Mouse (Mus musculus) MN1 (cell line): ENCODE data around the gene Sbsn.
A peak's percentile ranks its signal among the peaks of the same experiment; 100 is the strongest.

ENCODE experiments used
- DNase-seq: peaks from one replicate; pipeline ENCODE4 v3.0.0-alpha.2; 2016; ENCODE audit warnings: low spot score

The Sbsn gene

DNA sequence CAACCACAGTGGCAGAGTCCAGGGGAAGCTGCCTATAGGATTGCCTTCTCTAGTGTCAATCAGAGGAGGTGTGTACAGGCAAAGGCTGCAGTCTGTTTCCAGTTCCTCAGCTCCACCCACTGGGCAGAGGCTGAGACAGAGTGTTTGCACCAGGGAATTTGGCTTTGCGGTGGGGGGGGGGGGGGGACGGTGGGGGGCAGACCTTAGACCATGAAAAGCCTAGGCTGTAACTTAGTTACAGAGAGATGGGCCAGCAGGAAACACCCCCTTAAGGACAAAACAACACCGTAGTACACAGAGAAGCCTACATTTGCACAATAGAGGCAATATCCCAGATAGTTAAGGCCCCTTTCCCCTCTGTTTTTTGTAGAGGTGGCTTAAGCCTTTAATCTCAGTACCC, 5.7 kb downstream of the Sbsn start:
- DNase-seq, result no peak

DNA sequence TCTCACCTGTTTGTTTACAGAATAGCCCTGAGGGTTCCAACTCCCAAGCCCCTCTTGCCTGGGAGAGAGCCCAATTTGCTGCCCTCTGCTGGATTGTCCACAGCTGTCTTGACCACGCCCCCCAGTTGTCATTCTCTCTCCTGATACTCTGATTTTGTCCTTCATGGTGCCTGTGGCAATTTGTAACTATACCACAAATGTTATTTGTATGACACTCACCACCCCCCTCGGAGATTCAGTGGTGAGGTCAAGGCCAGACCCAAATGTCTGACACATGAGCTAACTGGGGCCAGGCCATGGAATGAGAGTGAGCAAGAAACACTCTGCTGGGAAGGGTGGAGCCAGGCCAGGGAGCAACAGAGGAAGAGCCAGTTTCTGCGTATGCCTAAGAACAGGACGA, 7.6 kb downstream of the Sbsn start:
- DNase-seq, result peak; percentile 30

- no peak for DNase-seq
Observed at GRCm38 (mm10) chr7:30761769-30762352, 10.6 kb downstream of the Sbsn start.

DNA sequence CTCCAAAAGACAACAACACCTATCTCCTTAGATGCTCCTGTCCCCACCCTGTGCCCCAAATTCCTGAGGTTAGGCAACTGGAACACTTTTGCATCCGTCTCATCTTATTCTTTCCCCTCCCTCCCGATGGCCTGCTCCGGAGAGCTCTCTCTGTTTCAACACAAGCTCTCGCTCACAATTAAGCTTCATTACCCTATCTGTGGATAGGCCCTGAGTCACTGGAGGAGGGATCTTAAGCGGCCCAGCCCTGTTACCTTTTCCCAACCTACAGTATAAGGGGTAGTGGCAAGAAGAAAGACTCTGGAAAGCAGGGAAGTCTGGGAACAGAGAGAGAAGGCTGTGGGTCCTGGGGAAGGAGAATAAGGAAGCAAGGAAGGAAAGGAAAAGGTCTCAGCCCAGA, 12.2 kb downstream of the Sbsn start, which contains the start of gene Dmkn:
Gene Dmkn (plus strand): TSS at position 301 of the 400 bp plus-strand sequence.
- DNase-seq, result no peak

GRCm38 (mm10) chr7:30765173-30765572, 13.9 kb downstream of the Sbsn start:
- no peak for DNase-seq

DNA sequence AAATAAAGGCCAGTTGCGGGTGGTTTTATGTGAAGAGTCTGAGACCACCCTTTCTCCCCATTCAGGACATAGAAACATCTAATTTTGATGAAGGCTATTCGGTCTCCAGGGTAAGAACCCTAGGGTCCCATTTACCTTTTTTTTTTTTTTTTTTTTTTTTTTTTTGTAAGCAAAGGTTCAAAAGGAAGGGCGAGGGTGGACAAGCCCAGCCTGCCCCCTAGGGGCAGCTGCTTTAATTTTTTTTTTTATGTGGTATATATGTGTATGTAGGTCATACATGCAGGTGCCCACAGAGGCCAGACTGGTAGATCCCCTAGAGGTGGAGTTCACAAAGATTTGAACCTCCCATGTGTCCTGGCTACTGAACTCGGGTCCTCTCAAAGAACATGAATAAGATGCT, 15.1 kb downstream of the Sbsn start:
- DNase-seq, result no peak

GRCm38 (mm10) chr7:30769236-30769635, 18.0 kb downstream of the Sbsn start:
- peak; percentile 55 for DNase-seq

DNA sequence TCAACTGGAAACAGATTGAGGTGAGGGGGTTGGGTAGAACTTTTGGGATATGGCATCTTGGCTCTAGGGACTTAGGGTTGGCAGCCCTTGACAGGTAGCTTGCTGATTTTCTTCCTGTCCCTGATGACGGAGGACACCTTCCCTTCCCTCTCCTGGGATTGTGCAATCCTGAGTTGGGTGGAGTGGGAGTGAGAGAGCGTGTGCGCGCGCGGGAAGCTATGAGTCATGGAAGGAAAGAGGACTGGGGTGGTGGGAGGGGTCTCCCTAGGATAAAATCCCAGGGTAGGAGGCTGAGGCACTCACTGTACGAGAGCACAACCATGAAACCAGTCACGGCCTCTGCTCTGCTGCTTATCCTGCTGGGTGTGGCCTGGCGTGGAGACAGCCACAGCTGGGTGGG, 24.8 kb downstream of the Sbsn start:
- DNase-seq, result no peak

DNA sequence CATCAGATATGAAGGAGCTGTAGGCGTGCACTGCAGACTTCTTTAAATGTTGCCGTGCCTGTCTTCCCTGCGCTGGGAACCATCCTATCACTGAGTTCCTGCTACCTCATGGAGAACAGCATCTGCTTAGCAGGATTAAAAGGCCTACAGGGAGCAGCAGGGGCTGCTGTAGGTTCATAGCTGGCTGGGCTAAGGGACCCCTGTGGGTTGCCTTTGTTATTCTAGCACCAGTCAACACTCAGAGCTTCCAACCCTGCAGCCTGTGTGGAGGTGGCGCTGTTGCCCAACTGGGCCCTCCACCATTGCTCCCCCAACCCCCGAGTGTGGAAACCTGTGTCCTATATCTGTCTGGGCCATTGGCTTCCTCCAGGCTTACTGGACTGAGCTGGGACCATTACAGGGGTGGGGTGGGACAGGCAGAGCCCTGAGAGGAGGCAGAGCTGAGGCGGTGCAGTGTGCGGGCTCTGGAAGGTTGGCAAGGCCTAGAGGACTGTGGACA, 25.9 kb downstream of the Sbsn start:
- no peak for DNase-seq

DNA sequence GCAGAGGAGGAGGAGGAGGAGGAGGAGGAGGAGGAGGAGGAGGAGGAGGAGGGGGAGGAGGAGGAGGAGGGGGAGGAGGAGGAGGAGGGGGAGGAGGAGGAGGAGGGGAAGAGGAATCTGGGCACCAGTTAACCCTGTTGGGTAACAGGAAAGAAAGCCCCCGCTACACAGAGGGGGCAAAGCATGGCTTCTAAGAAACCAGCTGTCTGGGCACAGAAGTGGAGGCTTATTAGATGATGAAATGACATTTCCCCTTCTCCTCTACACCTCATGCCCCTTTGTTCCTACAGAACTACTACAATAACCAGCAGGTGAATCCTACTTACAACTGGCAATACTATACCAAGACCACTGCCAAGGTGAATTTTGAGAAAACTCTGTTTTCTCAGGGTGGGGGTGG, 26.6 kb downstream of the Sbsn start:
- DNase-seq, result no peak

DNA sequence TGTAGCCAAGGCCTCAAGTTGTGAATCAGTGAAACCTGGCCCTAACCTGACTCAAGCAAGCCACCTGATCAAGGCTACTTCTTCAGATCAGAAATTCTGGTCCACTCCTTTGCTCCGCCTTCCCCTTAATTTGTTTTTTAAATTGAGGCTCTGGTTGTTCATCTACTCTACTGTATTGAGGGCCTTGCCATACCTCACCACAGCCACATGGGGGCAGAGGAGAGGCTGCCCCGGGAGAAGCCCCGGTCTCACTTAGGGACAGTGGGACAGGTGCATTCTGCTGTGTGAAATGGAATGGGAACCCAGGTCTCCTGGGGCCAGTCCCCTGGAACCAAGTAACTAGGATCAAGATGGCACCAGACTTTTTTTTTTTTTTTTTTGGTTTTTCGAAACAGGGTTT, 30.5 kb downstream of the Sbsn start:
- DNase-seq, result no peak

- no peak for DNase-seq
Observed at GRCm38 (mm10) chr7:30782658-30783057, 31.4 kb downstream of the Sbsn start.

DNA sequence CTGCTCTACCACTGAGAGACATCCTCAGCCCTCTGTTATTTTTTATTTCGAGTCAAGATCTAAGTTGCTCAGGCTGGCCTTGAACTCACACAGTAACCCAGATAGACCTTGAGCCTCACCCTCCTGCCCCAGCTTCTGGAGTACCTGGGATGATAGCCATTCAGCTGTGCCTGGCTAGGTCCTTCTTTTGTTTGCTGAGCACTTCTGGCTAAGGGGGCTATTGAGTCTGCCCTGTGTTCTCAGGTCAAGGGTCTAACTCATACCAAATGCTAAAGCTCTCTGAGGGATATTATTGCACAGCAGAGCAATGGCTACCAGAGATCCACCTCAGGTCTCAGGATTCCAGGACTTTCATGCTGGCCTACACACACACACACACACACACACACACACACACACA, 33.9 kb downstream of the Sbsn start:
- DNase-seq, result no peak

DNA sequence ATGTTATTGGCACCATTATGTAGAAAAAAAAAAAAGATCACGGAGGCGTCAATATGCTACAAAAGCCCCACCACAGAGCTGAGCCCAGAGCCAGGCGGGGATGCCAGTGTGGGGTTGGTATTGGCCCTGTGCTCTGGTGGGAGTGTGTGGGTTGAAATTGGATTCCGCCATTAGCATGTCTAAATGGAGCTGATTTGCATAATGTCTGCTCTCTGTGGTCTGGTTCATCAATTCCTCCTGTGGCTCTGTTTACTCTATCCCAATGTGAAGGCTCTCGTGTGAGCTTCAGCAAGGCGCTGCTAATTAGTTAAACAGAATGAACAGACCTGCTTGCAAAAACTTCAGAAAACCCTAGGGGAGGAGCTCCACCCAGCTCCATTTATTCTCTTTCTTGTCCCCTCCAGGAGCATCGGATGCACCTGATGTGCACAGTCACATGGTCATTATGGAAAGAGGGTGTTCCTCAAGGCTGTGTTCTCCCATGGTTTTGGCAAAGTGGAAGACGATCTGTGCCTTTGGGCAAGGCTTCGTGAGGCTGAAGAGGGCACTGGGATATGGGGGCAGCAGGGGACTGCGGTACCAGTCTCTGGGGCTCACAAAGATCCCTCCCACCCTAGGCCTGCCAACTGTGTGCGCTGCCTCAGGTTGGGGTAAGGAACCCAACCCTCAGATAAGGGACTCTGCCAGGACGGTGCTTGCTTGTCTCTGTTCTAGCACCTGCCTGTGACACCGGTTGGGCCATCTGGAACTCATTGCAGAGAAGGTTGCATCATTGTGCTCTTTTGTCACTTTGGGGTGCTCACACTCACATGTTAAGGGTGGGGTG, 34.7 kb downstream of the Sbsn start:
- peak; percentile 32 for DNase-seq

- DNase-seq, result no peak
Observed at GRCm38 (mm10) chr7:30787377-30788022, 36.2 kb downstream of the Sbsn start, which contains the start of gene Krtdap. Gene Krtdap, plus strand, starts transcription at chr7:30787896.

- DNase-seq, result no peak
Observed at GRCm38 (mm10) chr7:30790141-30790540, 38.9 kb downstream of the Sbsn start.

DNA sequence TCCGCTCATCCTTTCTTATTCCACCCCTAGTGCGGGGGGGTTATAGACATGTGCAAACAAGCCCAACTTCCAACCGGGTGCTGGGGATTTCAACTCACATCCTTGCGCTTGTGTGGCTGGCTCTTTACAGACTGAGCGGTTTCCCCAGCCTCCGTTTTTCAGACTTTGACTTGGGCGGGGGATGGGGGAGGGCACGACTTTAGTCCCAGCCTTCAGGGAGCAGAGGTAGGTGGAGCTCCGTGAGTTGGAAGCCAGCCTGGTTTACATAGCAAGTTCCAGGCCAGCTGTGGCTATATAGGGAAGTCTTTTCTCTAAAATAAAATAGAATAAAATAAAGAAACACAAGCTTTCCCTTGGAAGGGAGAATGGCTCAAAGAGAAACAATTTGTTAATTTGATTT, 40.6 kb downstream of the Sbsn start:
- no peak for DNase-seq

DNA sequence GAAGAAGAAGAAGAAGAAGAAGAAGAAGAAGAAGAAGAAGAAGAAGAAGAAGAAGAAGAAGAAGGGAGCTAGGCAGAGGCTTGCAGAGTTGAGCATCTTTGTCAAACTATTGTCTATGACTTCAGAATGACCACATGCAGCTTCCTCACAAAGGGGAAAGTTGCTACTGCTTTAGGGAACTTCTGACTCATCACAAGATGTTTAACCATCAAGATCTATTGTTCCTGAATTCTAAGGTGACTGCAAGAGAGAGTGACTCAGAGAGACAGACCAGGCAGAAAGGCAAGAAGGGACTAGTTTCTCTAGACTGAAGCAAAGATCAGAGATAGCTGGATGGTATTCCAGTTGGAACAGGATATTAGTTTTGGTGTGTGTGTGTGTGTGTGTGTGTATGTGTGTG, 43.6 kb downstream of the Sbsn start:
- peak; percentile 32 for DNase-seq

- DNase-seq, result peak; percentile 73
Observed at GRCm38 (mm10) chr7:30796790-30797189, 45.5 kb downstream of the Sbsn start.

DNA sequence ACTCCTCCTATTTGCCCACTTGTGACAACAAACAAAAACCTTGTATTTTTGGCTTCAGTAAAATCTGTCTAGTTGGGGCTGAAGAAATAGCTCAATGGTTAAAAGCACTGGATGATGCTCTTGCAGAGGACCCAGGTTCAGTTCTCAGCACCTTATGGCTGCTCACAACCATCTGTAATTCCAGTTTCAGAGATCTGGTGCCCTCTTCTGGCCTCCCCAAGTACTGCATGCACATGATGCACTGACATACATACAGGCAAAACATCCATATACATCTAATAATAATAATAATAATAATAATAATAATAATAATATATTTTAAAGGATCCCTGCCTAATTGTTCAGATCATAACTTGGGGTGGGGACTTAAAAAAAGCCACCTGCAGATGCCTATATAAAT, 49.4 kb downstream of the Sbsn start:
- no peak for DNase-seq

GRCm38 (mm10) chr7:30803256-30803655, 52.0 kb downstream of the Sbsn start:
- no peak for DNase-seq

DNA sequence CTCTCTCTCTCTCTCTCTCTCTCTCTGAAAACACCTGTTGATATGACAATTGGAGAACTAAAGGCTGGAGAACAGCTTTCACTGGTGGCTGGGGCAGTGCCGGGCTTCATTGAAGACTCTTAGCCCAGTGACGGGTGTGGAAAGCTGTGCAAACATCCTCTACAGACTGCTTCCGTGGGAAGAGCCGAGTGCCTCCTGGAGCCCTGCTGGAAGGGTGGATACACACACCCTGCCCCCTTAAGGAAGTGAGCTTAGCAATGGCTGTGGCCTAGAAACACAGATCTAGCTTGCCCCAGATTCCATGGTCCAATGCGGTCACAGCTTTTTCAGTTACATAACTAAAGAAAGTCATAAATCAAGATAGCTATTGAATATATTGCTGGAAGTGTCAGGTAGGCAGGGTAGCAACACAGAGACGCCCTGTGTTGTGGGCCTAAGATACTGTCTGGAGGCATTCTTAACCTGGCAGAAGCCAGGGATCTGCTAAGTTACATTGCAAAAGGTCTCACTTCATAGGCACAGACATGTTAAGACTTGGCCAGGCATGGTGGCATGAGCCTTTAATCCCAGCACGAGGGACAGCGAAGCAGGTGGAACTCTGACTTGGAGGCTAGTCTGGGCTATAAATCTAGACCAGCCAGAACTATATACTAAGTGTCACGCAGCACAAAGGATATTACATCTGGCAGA, 52.9 kb downstream of the Sbsn start:
- no peak for DNase-seq
